Mouse (Mus musculus): ENCODE data around the gene Tesk1. TPM values are rescaled to one million over a fixed set of nuclear protein-coding genes. Genes with fewer than 3 reads are reported as not detected.

Gene Tesk1
- polyA plus RNA-seq, 1 experiment from 2014 or later, result 12.7 TPM

DNA sequence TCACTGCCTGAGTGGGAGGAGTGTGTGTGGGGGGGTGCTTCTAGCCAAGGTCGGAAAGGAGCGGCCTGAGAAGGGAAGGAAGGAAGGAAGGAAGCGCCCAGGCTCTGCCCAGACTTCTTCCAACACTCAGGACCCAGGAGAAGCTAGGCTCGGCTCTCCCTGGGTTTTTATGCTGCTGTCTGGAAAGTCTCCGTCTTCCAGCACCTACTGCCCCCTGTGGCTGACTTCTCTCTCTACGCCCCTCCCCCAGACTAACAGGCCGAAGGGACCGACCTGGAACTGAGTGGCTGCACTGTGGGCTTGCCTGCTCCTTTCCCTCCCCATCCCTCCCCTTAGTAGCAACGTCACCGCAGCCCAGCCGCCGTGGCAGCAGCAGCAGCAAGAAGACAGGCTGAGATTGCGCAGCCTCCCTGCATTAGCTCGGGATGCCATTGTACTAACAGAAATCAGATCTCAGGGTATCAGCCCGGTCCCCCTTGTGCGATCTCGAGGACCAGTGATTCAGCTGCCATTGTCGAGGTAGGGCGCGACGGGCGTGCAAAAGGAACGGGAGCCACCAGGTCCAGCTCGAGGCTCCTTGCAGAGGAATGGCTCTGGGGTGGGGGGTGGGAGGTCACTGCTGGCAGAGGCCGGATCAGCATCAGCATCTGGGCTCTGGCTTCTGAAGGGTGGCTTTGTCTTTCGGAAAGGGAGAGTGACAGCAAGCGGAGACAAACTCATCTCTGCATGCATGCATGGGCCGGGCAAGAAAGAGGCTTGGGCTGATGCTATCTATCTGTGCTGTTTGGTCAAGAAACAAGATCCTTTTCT, 35.4 kb upstream of the Tesk1 start:
- Histone ChIP-seq H3K4me1 (peaks cover 25% of the 10 kb centered on the region), H3K27me3 (no peaks in the 10 kb centered on the region), H3K9me3 (no peaks in the 10 kb centered on the region), H3K9ac (replicated peaks) (peak overlapping the region; percentile 85), H3K27ac (replicated peaks) (peak overlapping the region; percentile 92), H3K36me3 (no peaks in the 10 kb centered on the region), H3K4me2 (replicated peaks) (peak overlapping the region; percentile 67), H3K4me3 (peak overlapping the region; percentile 56)
- WGBS, result 1% methylated on average over 28 of the region's 28 CpGs
- ATAC-seq (ENCODE audit: low FRiP score, low read depth), result peak; percentile 95

DNA sequence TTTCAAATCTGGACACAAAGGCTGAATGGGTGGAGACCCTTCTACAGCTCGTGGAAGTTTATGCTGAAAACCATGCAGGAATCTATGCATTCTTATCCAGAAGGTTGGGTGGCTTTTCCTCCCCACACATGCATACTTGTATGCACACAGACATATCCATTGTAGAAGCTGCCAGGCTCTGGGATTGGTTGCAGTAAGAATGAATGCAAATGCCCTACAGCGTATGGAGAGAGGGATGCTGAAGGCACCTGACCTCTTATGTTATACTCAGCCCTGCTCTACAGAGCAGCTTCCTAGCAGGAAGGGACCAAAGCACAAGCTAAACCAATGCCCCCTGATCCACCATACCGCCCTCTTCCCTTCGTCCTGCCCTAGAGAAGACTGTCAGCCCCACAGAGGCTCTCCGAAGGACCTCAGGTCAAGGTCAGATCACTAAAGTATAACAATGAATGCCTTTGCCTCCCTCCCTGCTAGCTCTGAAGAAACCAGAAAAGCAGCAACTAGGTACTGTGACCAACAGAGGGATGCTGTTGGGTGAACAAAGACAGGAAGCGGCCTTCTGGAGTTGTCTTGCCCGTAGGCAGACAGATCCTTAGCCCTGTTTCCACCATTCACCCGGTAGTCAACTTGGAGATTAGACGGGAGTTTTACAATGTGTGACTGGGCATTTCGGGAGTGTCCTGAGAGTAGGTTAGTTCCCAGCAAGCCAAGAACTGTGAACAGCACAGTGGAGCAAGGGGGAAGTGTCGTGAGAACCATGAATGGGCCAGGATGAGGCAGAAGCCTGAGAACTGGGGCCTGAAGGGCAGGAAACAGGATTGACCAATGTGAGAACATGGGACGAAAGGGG, 34.4 kb upstream of the Tesk1 start:
- no peaks in the 10 kb centered on the region for H3K27me3 ChIP-seq
- H3K27ac ChIP-seq (replicated peaks), result peak overlapping the region; percentile 92
- peak overlapping the region; percentile 85 for H3K9ac ChIP-seq (replicated peaks)
- H3K4me1 ChIP-seq, result peaks cover 23% of the 10 kb centered on the region
- no peaks in the 10 kb centered on the region for H3K9me3 ChIP-seq
- no peaks in the 10 kb centered on the region for H3K36me3 ChIP-seq
- peak overlapping the region; percentile 67 for H3K4me2 ChIP-seq (replicated peaks)
- WGBS, result 65% methylated on average over 12 of the region's 12 CpGs
- ATAC-seq (ENCODE audit: low FRiP score, low read depth), result peak; percentile 42; the same call in 1 of the 2 replicates
- peak overlapping the region; percentile 56 for H3K4me3 ChIP-seq

DNA sequence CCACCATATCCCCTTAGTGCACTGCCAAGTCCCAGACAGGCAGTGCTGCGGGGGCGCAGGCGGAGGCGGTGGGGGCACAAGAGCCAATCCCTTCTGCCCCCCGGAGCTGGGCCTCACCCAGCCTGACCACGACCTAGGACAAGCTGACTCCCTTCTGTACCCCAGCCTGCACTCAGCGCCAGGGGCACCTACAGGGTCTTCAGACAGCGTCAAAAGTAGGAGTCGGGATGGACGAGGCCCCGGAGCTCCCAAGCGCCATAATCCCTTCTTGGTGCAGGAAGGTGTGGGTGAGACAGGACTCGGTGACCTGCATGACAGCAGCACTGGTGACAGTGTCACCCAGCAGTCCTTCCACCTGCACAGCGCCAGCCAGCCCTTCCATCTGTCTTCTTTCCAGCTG, 27.0 kb upstream of the Tesk1 start:
- H3K4me3 ChIP-seq, result no peak overlapping the region
- H3K9me3 ChIP-seq, result no peaks in the 10 kb centered on the region
- H3K4me2 ChIP-seq (replicated peaks), result no peak overlapping the region
- 94% methylated on average over 14 of the region's 14 CpGs for WGBS
- H3K27ac ChIP-seq (replicated peaks), result no peak overlapping the region
- no peak overlapping the region for H3K9ac ChIP-seq (replicated peaks)
- peaks cover 43% of the 10 kb centered on the region for H3K36me3 ChIP-seq
- H3K27me3 ChIP-seq, result no peaks in the 10 kb centered on the region
- no peak for ATAC-seq (ENCODE audit: low FRiP score, low read depth)
- H3K4me1 ChIP-seq, result 0 out of 2 replicates have a peak, but pooled peaks cover 3% of the 10 kb centered on the region

DNA sequence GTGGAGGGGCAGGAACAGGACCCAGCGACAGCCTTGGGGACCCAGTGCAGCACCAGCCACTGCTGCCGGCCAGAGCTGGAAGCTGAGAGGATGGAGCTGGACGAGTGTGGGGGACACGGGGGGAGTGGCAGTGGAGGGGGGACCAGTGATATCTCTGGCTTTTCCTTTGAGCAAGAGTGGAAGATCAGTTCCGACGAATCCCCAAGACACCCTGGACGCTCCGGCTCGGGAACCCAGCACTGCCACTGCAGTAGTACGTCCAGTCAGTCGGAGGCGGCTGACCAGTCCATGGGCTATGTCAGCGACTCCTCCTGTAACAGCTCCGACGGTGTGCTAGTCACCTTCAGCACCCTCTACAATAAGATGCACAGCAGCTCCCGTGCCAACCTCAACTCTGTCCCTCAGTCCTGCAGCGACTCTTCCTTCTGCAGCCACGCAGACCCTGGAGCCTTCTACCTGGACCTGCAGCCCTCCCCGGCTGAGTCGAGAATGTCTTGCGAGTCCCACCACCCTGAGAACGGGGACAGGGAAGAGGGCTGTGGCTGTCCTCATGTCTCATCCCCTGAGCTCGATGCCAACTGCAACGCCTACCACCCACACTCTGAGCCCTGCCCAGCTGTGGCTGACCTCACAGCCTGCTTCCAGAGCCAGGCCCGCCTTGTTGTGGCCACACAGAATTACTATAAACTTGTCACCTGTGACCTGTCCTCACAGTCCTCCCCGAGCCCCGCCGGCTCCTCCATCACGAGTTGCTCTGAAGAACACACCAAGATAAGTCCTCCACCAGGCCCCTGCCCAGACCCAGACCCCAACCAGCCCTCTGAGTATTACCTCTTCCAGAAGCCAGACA, 26.3 kb upstream of the Tesk1 start:
- no peak overlapping the region for H3K4me2 ChIP-seq (replicated peaks)
- peaks cover 43% of the 10 kb centered on the region for H3K36me3 ChIP-seq
- H3K9me3 ChIP-seq, result no peaks in the 10 kb centered on the region
- ATAC-seq (ENCODE audit: low FRiP score, low read depth), result no peak
- H3K27ac ChIP-seq (replicated peaks), result no peak overlapping the region
- H3K27me3 ChIP-seq, result no peaks in the 10 kb centered on the region
- H3K4me1 ChIP-seq, result 0 out of 2 replicates have a peak, but pooled peaks cover 7% of the 10 kb centered on the region
- no peak overlapping the region for H3K9ac ChIP-seq (replicated peaks)
- no peak overlapping the region for H3K4me3 ChIP-seq
- WGBS, result 93% methylated on average over 29 of the region's 29 CpGs

DNA sequence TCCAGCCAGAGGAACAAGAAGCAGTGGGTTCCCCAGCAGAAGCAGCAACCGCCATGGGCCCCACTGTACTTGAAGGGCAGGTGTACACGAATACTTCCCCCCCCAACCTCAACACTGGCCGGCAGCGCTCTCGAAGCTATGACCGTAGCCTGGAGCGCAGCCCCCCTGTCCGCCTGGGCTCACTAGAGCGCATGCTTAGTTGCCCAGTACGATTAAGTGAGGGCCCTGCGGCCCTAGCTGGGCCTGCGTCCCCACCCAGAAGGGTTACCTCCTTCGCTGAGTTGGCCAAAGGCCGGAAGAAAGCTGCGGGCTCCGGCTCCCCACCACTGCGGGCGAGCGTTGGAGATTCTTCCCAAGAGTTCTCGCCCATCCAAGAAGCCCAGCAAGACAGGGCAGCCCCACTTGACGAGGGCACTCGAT, 25.7 kb upstream of the Tesk1 start:
- no peaks in the 10 kb centered on the region for H3K27me3 ChIP-seq
- WGBS, result 95% methylated on average over 22 of the region's 22 CpGs
- ATAC-seq (ENCODE audit: low FRiP score, low read depth), result no peak
- H3K9ac ChIP-seq (replicated peaks), result no peak overlapping the region
- no peak overlapping the region for H3K27ac ChIP-seq (replicated peaks)
- H3K36me3 ChIP-seq, result peaks cover 43% of the 10 kb centered on the region
- H3K9me3 ChIP-seq, result no peaks in the 10 kb centered on the region
- H3K4me1 ChIP-seq, result 0 out of 2 replicates have a peak, but pooled peaks cover 7% of the 10 kb centered on the region
- no peak overlapping the region for H3K4me3 ChIP-seq
- no peak overlapping the region for H3K4me2 ChIP-seq (replicated peaks)

DNA sequence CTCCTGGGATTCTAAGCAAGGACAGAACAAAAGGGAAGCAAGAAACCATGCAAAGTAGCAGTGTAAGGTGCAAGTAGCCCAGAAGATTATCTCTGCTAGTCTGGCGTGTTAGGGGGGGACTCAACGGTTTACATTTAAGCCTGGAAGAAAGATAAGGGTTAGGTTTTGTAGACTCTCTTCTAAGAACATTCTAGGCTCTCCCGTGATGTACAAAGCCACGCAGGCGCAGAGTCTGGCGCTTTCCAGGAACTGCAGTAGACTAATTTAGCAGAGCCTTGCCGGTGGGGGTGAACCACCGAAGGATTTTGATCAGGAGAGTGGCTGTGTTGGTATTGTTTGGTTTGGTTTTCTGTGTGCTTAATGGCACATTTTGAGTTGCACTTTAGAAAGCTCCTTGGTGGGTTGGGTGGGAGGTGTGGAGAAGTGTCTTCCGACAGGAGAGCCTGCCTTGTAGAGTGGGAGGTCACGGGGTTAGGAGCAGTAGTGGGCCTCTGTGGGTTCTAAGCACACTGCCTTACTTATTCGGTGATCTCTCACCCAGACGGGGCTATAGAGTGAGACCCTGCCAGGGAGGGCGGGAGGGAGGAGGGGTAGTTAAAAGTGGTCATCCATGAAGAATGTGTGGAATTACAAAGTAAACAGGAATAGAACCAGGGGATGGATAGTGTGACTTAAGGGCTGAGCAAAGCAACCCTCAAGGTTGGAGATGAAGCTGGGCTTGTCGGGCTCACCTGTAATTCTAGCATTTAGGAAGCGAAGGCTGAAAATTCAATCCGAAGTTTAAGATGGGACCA, 24.3 kb upstream of the Tesk1 start:
- ATAC-seq (ENCODE audit: low FRiP score, low read depth), result no peak
- H3K4me3 ChIP-seq, result no peak overlapping the region
- 81% methylated on average over 16 of the region's 16 CpGs for WGBS
- H3K4me2 ChIP-seq (replicated peaks), result no peak overlapping the region
- peaks cover 55% of the 10 kb centered on the region for H3K36me3 ChIP-seq
- H3K4me1 ChIP-seq, result 0 out of 2 replicates have a peak, but pooled peaks cover 7% of the 10 kb centered on the region
- H3K27me3 ChIP-seq, result peaks cover 6% of the 10 kb centered on the region; the same call in 1 of the 2 replicates
- no peaks in the 10 kb centered on the region for H3K9me3 ChIP-seq
- no peak overlapping the region for H3K9ac ChIP-seq (replicated peaks)
- no peak overlapping the region for H3K27ac ChIP-seq (replicated peaks)

DNA sequence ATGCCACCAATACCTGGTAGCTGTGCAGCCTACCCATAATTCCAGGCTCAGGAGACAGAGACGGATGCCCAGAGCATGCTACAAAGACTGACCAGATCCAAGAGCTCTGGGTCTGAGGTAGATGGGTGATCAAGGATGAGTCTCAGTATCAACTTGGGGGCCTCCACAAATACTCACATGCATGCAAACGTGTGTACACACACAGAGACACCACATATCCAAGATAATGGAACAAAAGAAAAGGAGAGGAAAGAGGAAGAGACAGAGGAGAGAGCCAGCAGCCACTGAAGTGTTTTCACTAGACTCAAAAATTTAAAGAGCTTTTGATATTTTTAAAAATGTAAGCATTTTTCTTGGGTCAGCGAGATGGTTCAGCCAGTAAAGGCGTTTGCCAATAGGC, 23.3 kb upstream of the Tesk1 start:
- no peak overlapping the region for H3K27ac ChIP-seq (replicated peaks)
- no peak overlapping the region for H3K4me2 ChIP-seq (replicated peaks)
- 0 out of 2 replicates have a peak, but pooled peaks cover 7% of the 10 kb centered on the region for H3K4me1 ChIP-seq
- no peak overlapping the region for H3K9ac ChIP-seq (replicated peaks)
- peaks cover 16% of the 10 kb centered on the region for H3K27me3 ChIP-seq
- peaks cover 65% of the 10 kb centered on the region for H3K36me3 ChIP-seq
- WGBS, result 77% methylated on average over 4 of the region's 4 CpGs
- ATAC-seq (ENCODE audit: low FRiP score, low read depth), result no peak
- H3K9me3 ChIP-seq, result no peaks in the 10 kb centered on the region
- H3K4me3 ChIP-seq, result no peak overlapping the region

DNA sequence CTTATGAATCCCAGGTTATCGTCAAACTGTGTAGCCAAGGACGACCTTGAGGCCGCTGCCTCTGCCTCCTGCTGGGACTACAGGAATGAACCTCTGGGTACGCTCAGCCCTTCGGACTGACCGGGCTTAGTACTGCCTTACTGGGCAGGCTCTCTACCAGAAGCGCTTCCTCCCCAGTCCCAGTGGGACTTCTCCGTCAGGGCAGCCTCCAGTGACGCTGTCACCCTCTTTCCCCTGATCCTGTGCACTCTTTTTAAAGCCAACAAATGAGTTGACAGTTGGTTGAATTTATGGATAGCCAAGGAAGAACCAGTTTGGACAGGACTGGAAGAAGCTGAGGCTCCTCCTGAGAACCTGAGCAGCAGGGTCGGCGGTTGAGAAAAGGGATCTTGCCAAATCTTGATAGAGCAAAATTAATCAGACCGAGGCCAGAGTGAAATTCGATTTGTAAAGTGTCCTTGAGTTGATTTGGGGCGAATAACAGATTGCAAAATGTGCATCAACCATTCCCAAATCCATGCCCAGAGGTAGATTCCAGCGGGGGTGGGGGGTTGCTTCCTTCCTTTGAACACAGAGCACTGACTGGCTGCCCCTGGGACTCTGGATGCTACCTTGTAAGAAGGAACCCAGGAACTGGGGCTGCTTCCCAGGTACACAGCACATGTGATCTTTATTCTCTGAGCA, 22.6 kb upstream of the Tesk1 start:
- H3K4me2 ChIP-seq (replicated peaks), result no peak overlapping the region
- H3K9me3 ChIP-seq, result no peaks in the 10 kb centered on the region
- H3K9ac ChIP-seq (replicated peaks), result no peak overlapping the region
- ATAC-seq (ENCODE audit: low FRiP score, low read depth), result no peak
- H3K27me3 ChIP-seq, result peaks cover 23% of the 10 kb centered on the region
- H3K4me1 ChIP-seq, result 0 out of 2 replicates have a peak, but pooled peaks cover 7% of the 10 kb centered on the region
- WGBS, result 64% methylated on average over 15 of the region's 15 CpGs
- H3K36me3 ChIP-seq, result peaks cover 69% of the 10 kb centered on the region
- no peak overlapping the region for H3K4me3 ChIP-seq
- H3K27ac ChIP-seq (replicated peaks), result no peak overlapping the region

DNA sequence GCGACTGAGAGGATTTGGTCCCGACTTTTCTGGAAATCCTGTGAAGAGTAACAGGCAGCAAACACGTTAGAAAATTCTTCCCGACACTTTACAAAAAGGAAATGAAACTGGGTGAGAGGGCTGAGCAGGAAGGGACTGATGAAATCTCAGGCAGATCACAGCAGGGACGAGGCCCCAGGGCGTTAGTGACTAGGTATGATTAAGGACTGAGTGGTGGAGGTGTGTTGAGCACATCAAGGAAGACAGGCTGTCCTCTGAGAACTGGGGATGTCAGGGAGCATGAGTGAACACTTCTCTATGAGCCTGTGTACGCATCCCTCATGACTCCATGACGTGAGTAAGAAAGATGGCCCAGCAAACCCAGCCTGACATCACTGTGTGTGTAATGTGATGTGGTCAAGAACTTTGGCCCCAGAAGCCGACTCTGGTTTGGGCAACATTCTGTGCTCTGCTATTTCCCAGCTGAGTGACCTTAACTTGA, 21.9 kb upstream of the Tesk1 start:
- peaks cover 69% of the 10 kb centered on the region for H3K36me3 ChIP-seq
- H3K4me3 ChIP-seq, result no peak overlapping the region
- no peak overlapping the region for H3K27ac ChIP-seq (replicated peaks)
- H3K4me2 ChIP-seq (replicated peaks), result no peak overlapping the region
- H3K9me3 ChIP-seq, result no peaks in the 10 kb centered on the region
- WGBS, result 75% methylated on average over 9 of the region's 9 CpGs
- no peak overlapping the region for H3K9ac ChIP-seq (replicated peaks)
- H3K27me3 ChIP-seq, result peaks cover 30% of the 10 kb centered on the region
- no peak for ATAC-seq (ENCODE audit: low FRiP score, low read depth)
- 0 out of 2 replicates have a peak, but pooled peaks cover 7% of the 10 kb centered on the region for H3K4me1 ChIP-seq

DNA sequence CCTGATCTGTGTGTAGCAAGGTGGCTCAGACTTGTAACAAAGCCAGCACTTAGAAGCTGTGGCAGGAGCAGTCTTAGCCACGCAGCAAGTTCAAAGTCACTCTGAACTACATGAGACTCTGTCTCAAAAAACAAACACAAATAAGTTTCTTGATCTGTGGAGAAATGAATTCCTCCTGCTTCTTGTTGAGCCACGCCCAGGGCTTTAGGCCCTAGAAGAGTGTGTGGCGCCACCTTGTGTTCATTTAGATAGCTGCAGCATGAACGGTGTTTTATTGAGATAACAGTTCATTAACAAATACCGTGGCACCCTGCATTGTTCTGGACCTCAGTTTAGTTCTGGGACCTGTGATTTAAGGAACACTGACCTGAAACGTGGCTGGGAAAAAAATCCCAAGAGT, 21.4 kb upstream of the Tesk1 start:
- 6% methylated on average over 6 of the region's 6 CpGs for WGBS
- peaks cover 69% of the 10 kb centered on the region for H3K36me3 ChIP-seq

More for the DNA sequence above, 21.4 kb upstream of the Tesk1 start:
- H3K9ac ChIP-seq (replicated peaks), result no peak overlapping the region
- no peak overlapping the region for H3K4me3 ChIP-seq
- peaks cover 11% of the 10 kb centered on the region for H3K4me1 ChIP-seq
- H3K4me2 ChIP-seq (replicated peaks), result no peak overlapping the region
- H3K27ac ChIP-seq (replicated peaks), result no peak overlapping the region
- H3K9me3 ChIP-seq, result no peaks in the 10 kb centered on the region
- H3K27me3 ChIP-seq, result peaks cover 35% of the 10 kb centered on the region
- no peak for ATAC-seq (ENCODE audit: low FRiP score, low read depth)

All from midbrain, embryonic 12.5 days (tissue).